Mouse (Mus musculus) embryonic facial prominence, embryonic 11.5 days (tissue): ENCODE data around the gene Coro2a. TPM values are rescaled to one million over a fixed set of nuclear protein-coding genes. Genes with fewer than 3 reads are reported as not detected.

ENCODE experiments used
- ATAC-seq: fragments of 200-750 bp; cut with Nextera tagmentation; replicated peaks from 2 replicates; pipeline ENCODE4 v1.8.0; 2017; ENCODE audit warnings: low read depth; ENCODE audit not compliant: insufficient number of reproducible peaks, low FRiP score, low TSS enrichment
- DNase-seq: peaks from one replicate; pipeline ENCODE4 v3.0.0-alpha.2; 2015; ENCODE audit warnings: low spot score
- H3K27ac ChIP-seq: fragments of 300-500 bp; sonication (generic); replicated peaks from 2 replicates; pipeline ENCODE4 v1.5.1; 2014; ENCODE audit warnings: mild to moderate bottlenecking, low read depth, low read length, control low read depth
- H3K27me3 ChIP-seq: fragments of 300-500 bp; sonication (generic); 2 replicates; pipeline ENCODE4 v1.6.1; 2014; ENCODE audit warnings: mild to moderate bottlenecking, low read length, moderate library complexity, mixed read lengths; ENCODE audit not compliant: control insufficient read depth, insufficient read depth
- H3K36me3 ChIP-seq: fragments of 300-500 bp; sonication (generic); replicated peaks from 2 replicates; pipeline ENCODE4 v1.6.1; 2014; ENCODE audit warnings: low read depth, mild to moderate bottlenecking, low read length, moderate library complexity, mixed read lengths; ENCODE audit not compliant: control insufficient read depth, insufficient read depth
- H3K4me1 ChIP-seq: fragments of 300-500 bp; sonication (generic); 2 replicates; pipeline ENCODE4 v1.6.1; 2014; ENCODE audit warnings: low read length, mixed read lengths; ENCODE audit not compliant: control insufficient read depth, insufficient read depth
- H3K4me2 ChIP-seq: fragments of 300-500 bp; sonication (generic); 2 replicates; pipeline ENCODE4 v1.6.1; 2014; ENCODE audit warnings: low read depth, mild to moderate bottlenecking, control low read depth, low read length, moderate library complexity
- H3K4me3 ChIP-seq: fragments of 300-500 bp; sonication (generic); 2 replicates; pipeline ENCODE4 v1.5.1; 2014; ENCODE audit warnings: low read depth, low read length, control low read depth
- H3K9ac ChIP-seq: fragments of 300-500 bp; sonication (generic); replicated peaks from 2 replicates; pipeline ENCODE4 v1.6.1; 2014; ENCODE audit warnings: mild to moderate bottlenecking, control low read depth, low read length
- H3K9me3 ChIP-seq: fragments of 300-500 bp; sonication (generic); replicated peaks from 2 replicates; pipeline ENCODE4 v1.6.1; 2016; ENCODE audit warnings: mild to moderate bottlenecking, low read length, inconsistent platforms, mixed read lengths; ENCODE audit not compliant: control insufficient read depth
- WGBS: fragments of 180-500 bp; shearing (Covaris S2); extraction: QIAGEN DNeasy Blood & Tissue Kit; methylation state at CpG from one replicate; pipeline ENCODE4 v1.1.7; 2014; 5-methylcytosine and 5-hydroxymethylcytosine counted together
- polyA plus RNA-seq: library from polyadenylated mRNA; unstranded; fragments of >200 nt; fragmentation: Nextera tagmentation; extraction: Ambion mirVana; gene quantifications from 2 replicates; pipeline ENCODE4 v1.2.1, GENCODE M21; 2014

Gene Coro2a
- polyA plus RNA-seq, 1 experiment from 2014 or later, result 6.0 TPM

GRCm38 (mm10) chr4:46549979-46550378 is 52.0 kb downstream of the Coro2a start:
- Histone ChIP-seq H3K9me3 (no peaks in the 10 kb centered on the region), H3K36me3 (no peaks in the 10 kb centered on the region), H3K27me3 (no peaks in the 10 kb centered on the region), H3K9ac (no peak overlapping the region), H3K4me2 (no peak overlapping the region), H3K27ac (no peak overlapping the region), H3K4me1 (no peaks in the 10 kb centered on the region), H3K4me3 (no peak overlapping the region)
- no peak for DNase-seq
- WGBS, result 73% methylated on average over 9 of the region's 10 CpGs
- no peak for ATAC-seq

GRCm38 (mm10) chr4:46546709-46547108 is 55.3 kb downstream of the Coro2a start:
- Histone ChIP-seq H3K9me3 (no peaks in the 10 kb centered on the region), H3K4me1 (no peaks in the 10 kb centered on the region), H3K27ac (no peak overlapping the region), H3K27me3 (no peaks in the 10 kb centered on the region), H3K4me3 (no peak overlapping the region), H3K4me2 (no peak overlapping the region), H3K9ac (no peak overlapping the region), H3K36me3 (no peaks in the 10 kb centered on the region)
- DNase-seq (no peak), ATAC-seq (peak; percentile 8; the same call in 1 of the 2 replicates)
- WGBS, result 44% methylated on average over 6 of the region's 6 CpGs

- Histone ChIP-seq H3K9ac (no peak overlapping the region), H3K4me1 (no peaks in the 10 kb centered on the region), H3K9me3 (no peaks in the 10 kb centered on the region), H3K27me3 (no peaks in the 10 kb centered on the region), H3K27ac (no peak overlapping the region), H3K4me2 (no peak overlapping the region), H3K4me3 (no peak overlapping the region), H3K36me3 (no peaks in the 10 kb centered on the region)
- WGBS, result 8% methylated on average over 9 of the region's 9 CpGs
- ATAC-seq (no peak), DNase-seq (no peak)
Measured at GRCm38 (mm10) chr4:46545498-46545897, 56.5 kb downstream of the Coro2a start.

GRCm38 (mm10) chr4:46544313-46544712 is 57.7 kb downstream of the Coro2a start:
- no peak overlapping the region for H3K4me2 ChIP-seq
- 11% methylated on average over 1 of the region's 1 CpGs for WGBS
- H3K36me3 ChIP-seq, result no peaks in the 10 kb centered on the region
- H3K27ac ChIP-seq, result no peak overlapping the region
- no peaks in the 10 kb centered on the region for H3K9me3 ChIP-seq
- DNase-seq, result no peak
- H3K27me3 ChIP-seq, result no peaks in the 10 kb centered on the region
- no peaks in the 10 kb centered on the region for H3K4me1 ChIP-seq
- ATAC-seq, result no peak
- H3K9ac ChIP-seq, result no peak overlapping the region
- no peak overlapping the region for H3K4me3 ChIP-seq

- Histone ChIP-seq H3K9ac (no peak overlapping the region), H3K27ac (no peak overlapping the region), H3K27me3 (no peaks in the 10 kb centered on the region), H3K4me1 (no peaks in the 10 kb centered on the region), H3K4me3 (no peak overlapping the region), H3K9me3 (no peaks in the 10 kb centered on the region), H3K36me3 (no peaks in the 10 kb centered on the region), H3K4me2 (no peak overlapping the region)
- no peak for DNase-seq
- 91% methylated on average over 13 of the region's 13 CpGs for WGBS
- no peak for ATAC-seq
Measured at GRCm38 (mm10) chr4:46543366-46544050, 58.5 kb downstream of the Coro2a start.

GRCm38 (mm10) chr4:46541707-46542106 is 60.3 kb downstream of the Coro2a start:
- Histone ChIP-seq H3K4me1 (no peaks in the 10 kb centered on the region), H3K9me3 (no peaks in the 10 kb centered on the region), H3K4me3 (no peak overlapping the region), H3K27me3 (0 out of 2 replicates have a peak, but pooled peaks cover 3% of the 10 kb centered on the region), H3K36me3 (no peaks in the 10 kb centered on the region), H3K9ac (no peak overlapping the region), H3K27ac (no peak overlapping the region), H3K4me2 (no peak overlapping the region)
- ATAC-seq (no peak), DNase-seq (no peak)
- 47% methylated on average over 9 of the region's 9 CpGs for WGBS

GRCm38 (mm10) chr4:46539167-46539566 is 62.8 kb downstream of the Coro2a start:
- Histone ChIP-seq H3K9ac (no peak overlapping the region), H3K27me3 (peaks cover 27% of the 10 kb centered on the region), H3K4me3 (no peak overlapping the region), H3K36me3 (no peaks in the 10 kb centered on the region), H3K27ac (no peak overlapping the region), H3K4me1 (peaks cover 2% of the 10 kb centered on the region; the same call in 1 of the 2 replicates), H3K9me3 (no peaks in the 10 kb centered on the region), H3K4me2 (no peak overlapping the region)
- 56% methylated on average over 9 of the region's 9 CpGs for WGBS
- no peak for ATAC-seq
- DNase-seq, result no peak

GRCm38 (mm10) chr4:46535840-46536361 is 66.1 kb downstream of the Coro2a start, which contains the start of gene Trim14:
Gene Trim14, minus strand, starts transcription at chr4:46536141.
- DNase-seq (peak; percentile 61), ATAC-seq (peak; percentile 50)
- H3K4me2 ChIP-seq, result peak within 1 kb of the TSS; percentile 78
- under 1% methylated on average over 45 of the region's 46 CpGs for WGBS
- H3K9me3 ChIP-seq, result no peaks in the 10 kb centered on the region
- 0 out of 2 replicates have a peak within 1 kb of the TSS, but pooled peaks have one; percentile 25 for H3K9ac ChIP-seq
- no peak within 1 kb of the TSS for H3K27ac ChIP-seq
- peaks cover 2% of the 10 kb centered on the region; the same call in 1 of the 2 replicates for H3K4me1 ChIP-seq
- peak within 1 kb of the TSS; percentile 41 for H3K4me3 ChIP-seq
- H3K36me3 ChIP-seq, result no peaks in the 10 kb centered on the region
- H3K27me3 ChIP-seq, result peaks cover 29% of the 10 kb centered on the region
